Mouse (Mus musculus) testis, adult 2 months (tissue): ENCODE measurements around the gene As3mt.

Experiments
- CTCF ChIP-seq: fragments of 200-500 bp; IDR thresholded peaks from 2 replicates; pipeline ENCODE4 v1.5.1; 2012; ENCODE audit warnings: low read depth, mild to moderate bottlenecking, inconsistent platforms, low read length, moderate library complexity; ENCODE audit not compliant: control insufficient read depth, insufficient read depth, insufficient replicate concordance
- POLR2A ChIP-seq: fragments of 200-500 bp; IDR thresholded peaks from 2 replicates; pipeline ENCODE4 v1.6.1; 2012; ENCODE audit warnings: low read depth, mild to moderate bottlenecking, inconsistent platforms, low read length, moderate library complexity; ENCODE audit not compliant: control insufficient read depth

DNA sequence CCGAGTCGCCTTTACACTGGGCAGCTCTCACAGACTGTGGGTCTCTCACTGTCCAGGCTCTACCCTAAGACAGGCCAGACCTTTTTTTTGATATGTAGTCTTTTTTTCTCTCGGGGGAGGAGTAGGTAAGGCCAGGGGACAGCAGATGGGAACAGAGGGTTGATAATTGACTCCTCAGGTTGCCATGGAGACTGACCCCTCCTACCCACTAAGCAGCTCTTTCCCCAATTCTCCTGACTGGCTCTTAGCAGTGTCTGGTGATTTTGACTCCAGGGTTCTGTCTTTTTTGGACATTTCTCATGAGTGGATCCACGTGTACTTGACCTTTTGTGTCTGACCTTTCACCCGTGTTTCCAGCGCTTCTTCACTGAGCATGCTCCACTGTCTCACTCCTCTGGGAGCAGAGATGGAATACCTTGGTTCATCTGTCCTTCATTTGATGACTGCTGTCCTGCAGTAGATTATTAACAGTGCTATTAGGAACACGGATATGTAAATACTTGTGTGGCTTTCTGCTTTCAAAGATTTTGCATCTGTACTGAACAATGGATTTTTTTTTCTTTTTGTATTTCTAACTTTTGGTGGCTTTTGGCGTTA, 20.0 kb downstream of the As3mt start:
- no peak for TF ChIP-seq CTCF
- no peak for TF ChIP-seq POLR2A
